Mouse (Mus musculus): ENCODE measurements at regions not wholly inside any gene's neighbourhood (a gene's known extent, or its start where the extent isn't known, plus 50 kb on each side); places are given as distances from the start of the nearest gene placed in this dataset.

GRCm38 (mm10) chr2:159086836-159087235 lies 292.2 kb downstream of the Dhx35 start:
- H3K79me3 ChIP-seq (ENCODE audit: low read depth), result no peaks in the 10 kb centered on the region
- H3ac ChIP-seq (ENCODE audit: control insufficient read depth, insufficient read length, low read depth), result no peak overlapping the region
- no peaks in the 10 kb centered on the region for H3K36me3 ChIP-seq (ENCODE audit: control insufficient read depth, insufficient read depth)
- no peaks in the 10 kb centered on the region for H3K79me2 ChIP-seq (ENCODE audit: control insufficient read depth, insufficient read depth)
- TF ChIP-seq MYOG (IDR thresholded peaks at IDR 0.05; ENCODE audit: control insufficient read depth, extremely low read depth, insufficient read length) (no peak), MAX (IDR thresholded peaks at IDR 0.05) (no peak), CEBPB (IDR thresholded peaks at IDR 0.05; ENCODE audit: low read depth) (no peak), CTCF (IDR thresholded peaks at IDR 0.05; ENCODE audit: control insufficient read depth, insufficient read depth, insufficient read length) (no peak), MYOD1 (IDR thresholded peaks at IDR 0.05; ENCODE audit: control insufficient read depth, insufficient read length, low read depth) (no peak), FOSL1 (IDR thresholded peaks at IDR 0.05; ENCODE audit: insufficient read depth, low read length, poor library complexity, severe bottlenecking) (no peak), USF1 (IDR thresholded peaks at IDR 0.05; ENCODE audit: low read depth) (no peak)
- H3K27me3 ChIP-seq (ENCODE audit: control insufficient read depth, insufficient read depth, insufficient read length), result no peaks in the 10 kb centered on the region
- H3K4me3 ChIP-seq (ENCODE audit: insufficient read depth, poor library complexity, severe bottlenecking), result no peak overlapping the region

DNA sequence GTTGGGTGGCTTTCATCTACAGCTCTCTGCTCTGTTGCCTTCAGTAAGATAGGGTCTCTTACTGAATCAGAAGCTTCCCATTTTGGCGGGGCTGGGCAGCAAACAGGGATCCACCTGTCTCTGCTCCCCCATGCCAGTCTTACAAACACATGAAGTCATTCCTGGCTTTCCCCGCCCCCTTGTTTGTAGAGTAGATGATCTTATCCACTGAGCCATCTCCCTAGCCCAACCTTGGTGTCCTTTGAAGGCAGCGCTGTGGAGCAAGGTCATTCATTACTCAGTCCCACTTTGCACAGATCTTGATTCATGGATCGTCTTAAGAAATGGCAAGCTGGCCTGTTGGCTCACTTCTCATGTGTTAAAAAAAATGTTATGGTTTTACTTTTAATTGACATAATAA lies 293.6 kb downstream of the Dhx35 start:
- Histone ChIP-seq H3K79me3 (ENCODE audit: low read depth) (no peaks in the 10 kb centered on the region), H3K36me3 (ENCODE audit: control insufficient read depth, insufficient read depth) (no peaks in the 10 kb centered on the region), H3K4me3 (ENCODE audit: insufficient read depth, poor library complexity, severe bottlenecking) (no peak overlapping the region), H3K79me2 (ENCODE audit: control insufficient read depth, insufficient read depth) (no peaks in the 10 kb centered on the region), H3ac (ENCODE audit: control insufficient read depth, insufficient read length, low read depth) (no peak overlapping the region), H3K27me3 (ENCODE audit: control insufficient read depth, insufficient read depth, insufficient read length) (no peaks in the 10 kb centered on the region)
- TF ChIP-seq MYOG (IDR thresholded peaks at IDR 0.05; ENCODE audit: control insufficient read depth, extremely low read depth, insufficient read length), result no peak
- no peak for TF ChIP-seq MAX (IDR thresholded peaks at IDR 0.05)
- no peak for TF ChIP-seq USF1 (IDR thresholded peaks at IDR 0.05; ENCODE audit: low read depth)
- no peak for TF ChIP-seq FOSL1 (IDR thresholded peaks at IDR 0.05; ENCODE audit: insufficient read depth, low read length, poor library complexity, severe bottlenecking)
- TF ChIP-seq CEBPB (IDR thresholded peaks at IDR 0.05; ENCODE audit: low read depth), result no peak

GRCm38 (mm10) chr2:159096667-159097066 lies 302.1 kb downstream of the Dhx35 start:
- Histone ChIP-seq H3ac (ENCODE audit: control insufficient read depth, insufficient read length, low read depth) (no peak overlapping the region), H3K36me3 (ENCODE audit: control insufficient read depth, insufficient read depth) (no peaks in the 10 kb centered on the region), H3K79me2 (ENCODE audit: control insufficient read depth, insufficient read depth) (no peaks in the 10 kb centered on the region), H3K27me3 (ENCODE audit: control insufficient read depth, insufficient read depth, insufficient read length) (no peaks in the 10 kb centered on the region), H3K4me3 (ENCODE audit: insufficient read depth, poor library complexity, severe bottlenecking) (no peak overlapping the region), H3K79me3 (ENCODE audit: low read depth) (no peaks in the 10 kb centered on the region)
- TF ChIP-seq MYOD1 (IDR thresholded peaks at IDR 0.05; ENCODE audit: control insufficient read depth, insufficient read length, low read depth) (no peak), CTCF (IDR thresholded peaks at IDR 0.05; ENCODE audit: control insufficient read depth, insufficient read depth, insufficient read length) (no peak), USF1 (IDR thresholded peaks at IDR 0.05; ENCODE audit: low read depth) (no peak), CEBPB (IDR thresholded peaks at IDR 0.05; ENCODE audit: low read depth) (no peak), MAX (IDR thresholded peaks at IDR 0.05) (no peak), MYOG (IDR thresholded peaks at IDR 0.05; ENCODE audit: control insufficient read depth, extremely low read depth, insufficient read length) (no peak), FOSL1 (IDR thresholded peaks at IDR 0.05; ENCODE audit: insufficient read depth, low read length, poor library complexity, severe bottlenecking) (no peak)

DNA sequence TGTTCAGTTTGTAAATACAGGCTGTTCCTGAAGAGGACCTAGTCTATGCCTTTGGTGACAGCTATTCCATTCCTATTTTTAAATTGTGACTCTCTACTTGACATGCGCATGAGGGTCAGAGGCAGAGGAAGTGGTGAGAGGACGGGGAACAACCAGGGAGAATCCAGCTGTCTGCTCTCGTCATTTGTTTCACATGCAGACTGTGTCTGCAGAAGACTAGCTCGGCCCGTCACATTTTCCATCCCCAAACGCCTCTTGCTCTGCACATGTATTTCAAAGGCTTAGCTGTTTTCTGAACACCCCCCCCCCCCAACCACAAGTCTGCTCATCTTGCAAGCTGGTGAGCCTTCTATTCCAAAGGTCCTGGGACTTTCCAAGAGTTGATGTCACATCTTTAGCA lies 339.4 kb downstream of the Dhx35 start:
- H3K4me3 ChIP-seq (ENCODE audit: insufficient read depth, poor library complexity, severe bottlenecking), result no peak overlapping the region
- no peak overlapping the region for H3ac ChIP-seq (ENCODE audit: control insufficient read depth, insufficient read length, low read depth)
- H3K79me2 ChIP-seq (ENCODE audit: control insufficient read depth, insufficient read depth), result no peaks in the 10 kb centered on the region
- TF ChIP-seq MYOG (IDR thresholded peaks at IDR 0.05; ENCODE audit: control insufficient read depth, extremely low read depth, insufficient read length) (no peak), USF1 (IDR thresholded peaks at IDR 0.05; ENCODE audit: low read depth) (no peak), MYOD1 (IDR thresholded peaks at IDR 0.05; ENCODE audit: control insufficient read depth, insufficient read length, low read depth) (no peak), FOSL1 (IDR thresholded peaks at IDR 0.05; ENCODE audit: insufficient read depth, low read length, poor library complexity, severe bottlenecking) (no peak), CTCF (IDR thresholded peaks at IDR 0.05; ENCODE audit: control insufficient read depth, insufficient read depth, insufficient read length) (no peak), CEBPB (IDR thresholded peaks at IDR 0.05; ENCODE audit: low read depth) (no peak), MAX (IDR thresholded peaks at IDR 0.05) (no peak)
- no peaks in the 10 kb centered on the region for H3K36me3 ChIP-seq (ENCODE audit: control insufficient read depth, insufficient read depth)
- no peaks in the 10 kb centered on the region for H3K27me3 ChIP-seq (ENCODE audit: control insufficient read depth, insufficient read depth, insufficient read length)
- no peaks in the 10 kb centered on the region for H3K79me3 ChIP-seq (ENCODE audit: low read depth)

DNA sequence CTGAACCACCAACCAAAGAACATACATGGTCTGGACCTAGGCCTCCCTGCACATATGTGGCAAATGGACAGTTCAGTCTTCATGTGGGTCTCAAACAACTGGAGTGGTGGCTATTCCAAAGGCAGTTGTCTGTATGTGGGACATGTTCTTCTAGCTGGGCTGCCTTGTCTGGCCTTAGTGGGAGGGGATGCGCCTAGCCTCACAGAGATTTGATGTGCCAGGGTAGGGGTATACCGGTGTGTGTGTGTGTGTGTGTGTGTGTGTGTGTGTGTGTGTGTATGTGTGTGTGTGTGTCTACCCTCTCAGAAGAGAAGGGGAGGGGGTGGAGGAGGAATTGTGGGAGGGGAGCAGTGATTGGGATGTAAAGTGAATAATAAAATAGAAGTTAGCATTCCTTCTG lies 344.0 kb downstream of the Dhx35 start:
- TF ChIP-seq CEBPB (IDR thresholded peaks at IDR 0.05; ENCODE audit: low read depth) (no peak), MYOD1 (IDR thresholded peaks at IDR 0.05; ENCODE audit: control insufficient read depth, insufficient read length, low read depth) (no peak), FOSL1 (IDR thresholded peaks at IDR 0.05; ENCODE audit: insufficient read depth, low read length, poor library complexity, severe bottlenecking) (no peak), MAX (IDR thresholded peaks at IDR 0.05) (no peak), CTCF (IDR thresholded peaks at IDR 0.05; ENCODE audit: control insufficient read depth, insufficient read depth, insufficient read length) (no peak), USF1 (IDR thresholded peaks at IDR 0.05; ENCODE audit: low read depth) (no peak)
- Histone ChIP-seq H3K36me3 (ENCODE audit: control insufficient read depth, insufficient read depth) (no peaks in the 10 kb centered on the region), H3K4me3 (ENCODE audit: insufficient read depth, poor library complexity, severe bottlenecking) (no peak overlapping the region), H3K27me3 (ENCODE audit: control insufficient read depth, insufficient read depth, insufficient read length) (no peaks in the 10 kb centered on the region), H3K79me3 (ENCODE audit: low read depth) (no peaks in the 10 kb centered on the region), H3ac (ENCODE audit: control insufficient read depth, insufficient read length, low read depth) (no peak overlapping the region), H3K79me2 (ENCODE audit: control insufficient read depth, insufficient read depth) (no peaks in the 10 kb centered on the region)

DNA sequence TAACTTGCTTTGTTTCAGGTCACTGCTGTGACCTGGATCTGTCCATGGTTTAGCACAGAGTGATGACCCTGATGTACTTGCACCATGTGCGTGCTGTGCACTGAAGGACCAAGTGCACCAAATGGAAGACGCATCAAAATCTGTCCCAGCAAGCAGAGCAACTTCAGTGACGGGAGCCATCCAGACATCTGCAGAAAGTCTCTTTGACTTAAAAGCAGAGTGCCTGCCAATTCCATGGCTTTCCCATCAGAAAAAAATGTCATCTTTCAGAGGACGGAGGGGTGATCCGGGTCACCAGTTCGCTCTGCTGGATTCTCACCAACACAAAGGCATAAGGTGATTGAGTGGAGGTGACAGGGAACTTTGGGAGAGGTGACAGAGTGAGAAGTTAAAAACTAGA lies 351.4 kb downstream of the Dhx35 start:
- Histone ChIP-seq H3K79me3 (ENCODE audit: low read depth) (no peaks in the 10 kb centered on the region), H3K79me2 (ENCODE audit: control insufficient read depth, insufficient read depth) (no peaks in the 10 kb centered on the region), H3K4me3 (ENCODE audit: insufficient read depth, poor library complexity, severe bottlenecking) (no peak overlapping the region), H3K36me3 (ENCODE audit: control insufficient read depth, insufficient read depth) (no peaks in the 10 kb centered on the region), H3K27me3 (ENCODE audit: control insufficient read depth, insufficient read depth, insufficient read length) (no peaks in the 10 kb centered on the region), H3ac (ENCODE audit: control insufficient read depth, insufficient read length, low read depth) (no peak overlapping the region)
- TF ChIP-seq USF1 (IDR thresholded peaks at IDR 0.05; ENCODE audit: low read depth) (no peak), MYOG (IDR thresholded peaks at IDR 0.05; ENCODE audit: control insufficient read depth, extremely low read depth, insufficient read length) (no peak), FOSL1 (IDR thresholded peaks at IDR 0.05; ENCODE audit: insufficient read depth, low read length, poor library complexity, severe bottlenecking) (no peak), MYOD1 (IDR thresholded peaks at IDR 0.05; ENCODE audit: control insufficient read depth, insufficient read length, low read depth) (no peak), MAX (IDR thresholded peaks at IDR 0.05) (no peak), CTCF (IDR thresholded peaks at IDR 0.05; ENCODE audit: control insufficient read depth, insufficient read depth, insufficient read length) (no peak), CEBPB (IDR thresholded peaks at IDR 0.05; ENCODE audit: low read depth) (no peak)
